Mouse (Mus musculus): ENCODE data around the gene Hoxa4. TPM values are rescaled to one million over a fixed set of nuclear protein-coding genes. Genes with fewer than 3 reads are reported as not detected.
A peak's percentile ranks its signal among the peaks of the same experiment; 100 is the strongest.

Hoxa4 gene
- polyA plus RNA-seq, 1 experiment from 2014 or later: 1.6 TPM

GRCm38 (mm10) chr6:52186500-52186899 lies 5.1 kb downstream of the Hoxa4 start:
- Histone ChIP-seq H3K4me2 (ENCODE audit: low read depth, low read length) (no peak overlapping the region), H3K4me3 (ENCODE audit: low read depth, low read length) (no peak overlapping the region), H3K27ac (ENCODE audit: low read depth, low read length) (no peak overlapping the region), H3K9me3 (ENCODE audit: control insufficient read depth, low read length) (no peaks in the 10 kb centered on the region), H3K9ac (replicated peaks; ENCODE audit: low read depth, low read length) (no peak overlapping the region), H3K27me3 (ENCODE audit: control insufficient read depth, insufficient read depth, low read length) (no peaks in the 10 kb centered on the region), H3K4me1 (ENCODE audit: control insufficient read depth, insufficient read depth, low read length) (peaks cover 67% of the 10 kb centered on the region), H3K36me3 (ENCODE audit: control insufficient read depth, insufficient read depth, low read length) (peaks cover 16% of the 10 kb centered on the region; the same call in 1 of the 2 replicates)
- no peak for ATAC-seq (ENCODE audit: low read depth)
- WGBS: 27% methylated on average over 1 of the region's 1 CpGs

DNA sequence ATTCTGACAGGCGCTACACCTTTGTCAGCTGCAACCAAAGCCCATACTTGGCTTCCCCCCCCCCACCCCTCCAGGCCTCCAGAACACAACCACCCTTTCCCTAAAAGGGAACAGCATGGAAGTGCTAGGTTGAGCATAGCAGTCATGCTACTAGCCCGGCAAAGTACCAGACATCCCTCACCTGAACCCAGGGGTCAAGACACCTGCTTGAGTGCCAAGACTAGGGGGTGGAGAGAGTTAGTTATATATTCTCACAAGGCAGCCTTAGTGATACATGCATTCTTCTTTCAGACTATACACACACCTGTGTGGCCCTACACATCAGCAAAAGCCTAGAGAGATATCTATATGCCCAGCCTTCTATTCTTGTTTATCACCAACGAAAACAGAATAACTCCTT lies 5.7 kb downstream of the Hoxa4 start:
- H3K4me1 ChIP-seq (ENCODE audit: control insufficient read depth, insufficient read depth, low read length): peaks cover 63% of the 10 kb centered on the region
- H3K27ac ChIP-seq (ENCODE audit: low read depth, low read length): no peak overlapping the region
- no peak overlapping the region for H3K4me2 ChIP-seq (ENCODE audit: low read depth, low read length)
- H3K27me3 ChIP-seq (ENCODE audit: control insufficient read depth, insufficient read depth, low read length): no peaks in the 10 kb centered on the region
- H3K9ac ChIP-seq (replicated peaks; ENCODE audit: low read depth, low read length): no peak overlapping the region
- H3K9me3 ChIP-seq (ENCODE audit: control insufficient read depth, low read length): no peaks in the 10 kb centered on the region
- ATAC-seq (ENCODE audit: low read depth): no peak
- no peak overlapping the region for H3K4me3 ChIP-seq (ENCODE audit: low read depth, low read length)
- WGBS: 16% methylated on average over 3 of the region's 3 CpGs
- peaks cover 20% of the 10 kb centered on the region; the same call in 1 of the 2 replicates for H3K36me3 ChIP-seq (ENCODE audit: control insufficient read depth, insufficient read depth, low read length)

DNA sequence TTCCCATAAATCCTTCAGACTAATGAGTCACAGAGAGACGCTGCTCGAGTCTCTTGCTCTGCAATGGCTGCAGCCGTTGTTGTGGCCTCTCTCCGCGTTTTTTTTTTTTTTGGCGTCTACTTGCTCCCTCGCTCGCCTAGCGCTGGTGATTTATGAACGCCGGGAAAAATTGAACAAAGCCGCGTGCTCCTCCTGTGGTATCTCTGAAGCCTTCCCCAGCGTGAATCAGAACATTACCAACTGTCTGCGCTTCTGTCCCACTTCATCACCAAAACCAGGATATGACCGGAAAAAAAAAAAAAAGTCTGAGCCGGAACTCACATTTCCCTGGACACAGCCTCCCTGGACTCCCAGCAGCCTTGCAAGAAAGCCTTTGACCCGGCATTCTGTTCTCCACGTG lies 6.3 kb downstream of the Hoxa4 start:
- Histone ChIP-seq H3K4me2 (ENCODE audit: low read depth, low read length) (peak overlapping the region; percentile 27; the same call in 1 of the 2 replicates), H3K4me3 (ENCODE audit: low read depth, low read length) (no peak overlapping the region), H3K27ac (ENCODE audit: low read depth, low read length) (no peak overlapping the region), H3K4me1 (ENCODE audit: control insufficient read depth, insufficient read depth, low read length) (peaks cover 63% of the 10 kb centered on the region), H3K9ac (replicated peaks; ENCODE audit: low read depth, low read length) (no peak overlapping the region; the same call in 1 of the 2 replicates), H3K27me3 (ENCODE audit: control insufficient read depth, insufficient read depth, low read length) (no peaks in the 10 kb centered on the region), H3K36me3 (ENCODE audit: control insufficient read depth, insufficient read depth, low read length) (peaks cover 20% of the 10 kb centered on the region; the same call in 1 of the 2 replicates), H3K9me3 (ENCODE audit: control insufficient read depth, low read length) (no peaks in the 10 kb centered on the region)
- ATAC-seq (ENCODE audit: low read depth): no peak
- 2% methylated on average over 19 of the region's 19 CpGs for WGBS

GRCm38 (mm10) chr6:52184668-52185067 lies 6.9 kb downstream of the Hoxa4 start:
- Histone ChIP-seq H3K27me3 (ENCODE audit: control insufficient read depth, insufficient read depth, low read length) (no peaks in the 10 kb centered on the region), H3K4me2 (ENCODE audit: low read depth, low read length) (peak overlapping the region; percentile 27; the same call in 1 of the 2 replicates), H3K27ac (ENCODE audit: low read depth, low read length) (0 out of 2 replicates have a peak overlapping the region, but pooled peaks have one; percentile 22), H3K9me3 (ENCODE audit: control insufficient read depth, low read length) (no peaks in the 10 kb centered on the region), H3K4me1 (ENCODE audit: control insufficient read depth, insufficient read depth, low read length) (peaks cover 63% of the 10 kb centered on the region), H3K36me3 (ENCODE audit: control insufficient read depth, insufficient read depth, low read length) (peaks cover 16% of the 10 kb centered on the region; the same call in 1 of the 2 replicates), H3K4me3 (ENCODE audit: low read depth, low read length) (no peak overlapping the region), H3K9ac (replicated peaks; ENCODE audit: low read depth, low read length) (0 out of 2 replicates have a peak overlapping the region, but pooled peaks have one; percentile 11)
- WGBS: 9% methylated on average over 6 of the region's 6 CpGs
- ATAC-seq (ENCODE audit: low read depth): no peak

- no peak overlapping the region for H3K4me2 ChIP-seq (ENCODE audit: low read depth, low read length)
- 15% methylated on average over 10 of the region's 10 CpGs for WGBS
- no peak overlapping the region for H3K4me3 ChIP-seq (ENCODE audit: low read depth, low read length)
- H3K9me3 ChIP-seq (ENCODE audit: control insufficient read depth, low read length): no peaks in the 10 kb centered on the region
- peak overlapping the region; percentile 44 for H3K27ac ChIP-seq (ENCODE audit: low read depth, low read length)
- no peak overlapping the region for H3K9ac ChIP-seq (replicated peaks; ENCODE audit: low read depth, low read length)
- no peaks in the 10 kb centered on the region for H3K27me3 ChIP-seq (ENCODE audit: control insufficient read depth, insufficient read depth, low read length)
- peaks cover 64% of the 10 kb centered on the region for H3K4me1 ChIP-seq (ENCODE audit: control insufficient read depth, insufficient read depth, low read length)
- no peak for ATAC-seq (ENCODE audit: low read depth)
- H3K36me3 ChIP-seq (ENCODE audit: control insufficient read depth, insufficient read depth, low read length): peaks cover 8% of the 10 kb centered on the region; the same call in 1 of the 2 replicates
Observed at GRCm38 (mm10) chr6:52183311-52184080, 8.1 kb downstream of the Hoxa4 start.

DNA sequence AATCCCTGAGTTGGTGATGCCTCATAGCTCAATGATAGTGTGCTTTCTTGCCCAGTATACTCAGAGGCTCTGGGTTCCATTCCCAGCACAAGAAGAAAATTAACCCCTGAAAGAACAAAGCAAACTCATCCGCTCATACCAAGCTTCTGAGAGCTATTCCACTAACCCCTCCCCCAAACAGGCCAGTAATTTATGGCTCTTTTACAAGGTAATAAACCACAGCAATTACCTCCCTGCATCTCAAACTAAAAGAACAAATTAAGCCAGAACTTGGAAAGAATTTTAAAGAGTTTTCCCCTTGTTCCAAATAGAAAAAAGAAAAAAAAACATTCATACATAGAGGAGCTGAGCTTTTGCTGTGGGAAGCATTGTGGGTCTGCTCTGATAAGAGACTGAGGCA lies 8.8 kb downstream of the Hoxa4 start:
- whole genome bisulfite sequencing: 19% methylated on average over 1 of the region's 1 CpGs
- peak overlapping the region; percentile 44; the same call in 1 of the 2 replicates for H3K27ac ChIP-seq (ENCODE audit: low read depth, low read length)
- no peaks in the 10 kb centered on the region for H3K27me3 ChIP-seq (ENCODE audit: control insufficient read depth, insufficient read depth, low read length)
- peaks cover 8% of the 10 kb centered on the region; the same call in 1 of the 2 replicates for H3K36me3 ChIP-seq (ENCODE audit: control insufficient read depth, insufficient read depth, low read length)
- H3K4me3 ChIP-seq (ENCODE audit: low read depth, low read length): no peak overlapping the region
- H3K4me1 ChIP-seq (ENCODE audit: control insufficient read depth, insufficient read depth, low read length): peaks cover 64% of the 10 kb centered on the region
- H3K9me3 ChIP-seq (ENCODE audit: control insufficient read depth, low read length): no peaks in the 10 kb centered on the region
- no peak for ATAC-seq (ENCODE audit: low read depth)
- H3K9ac ChIP-seq (replicated peaks; ENCODE audit: low read depth, low read length): no peak overlapping the region
- H3K4me2 ChIP-seq (ENCODE audit: low read depth, low read length): no peak overlapping the region

GRCm38 (mm10) chr6:52182030-52182429 lies 9.5 kb downstream of the Hoxa4 start:
- H3K4me3 ChIP-seq (ENCODE audit: low read depth, low read length): no peak overlapping the region
- H3K4me2 ChIP-seq (ENCODE audit: low read depth, low read length): no peak overlapping the region
- ATAC-seq (ENCODE audit: low read depth): no peak
- peaks cover 8% of the 10 kb centered on the region; the same call in 1 of the 2 replicates for H3K36me3 ChIP-seq (ENCODE audit: control insufficient read depth, insufficient read depth, low read length)
- H3K4me1 ChIP-seq (ENCODE audit: control insufficient read depth, insufficient read depth, low read length): peaks cover 68% of the 10 kb centered on the region
- H3K27ac ChIP-seq (ENCODE audit: low read depth, low read length): no peak overlapping the region
- 36% methylated on average over 2 of the region's 2 CpGs for WGBS
- H3K9ac ChIP-seq (replicated peaks; ENCODE audit: low read depth, low read length): no peak overlapping the region
- H3K27me3 ChIP-seq (ENCODE audit: control insufficient read depth, insufficient read depth, low read length): no peaks in the 10 kb centered on the region
- H3K9me3 ChIP-seq (ENCODE audit: control insufficient read depth, low read length): no peaks in the 10 kb centered on the region

DNA sequence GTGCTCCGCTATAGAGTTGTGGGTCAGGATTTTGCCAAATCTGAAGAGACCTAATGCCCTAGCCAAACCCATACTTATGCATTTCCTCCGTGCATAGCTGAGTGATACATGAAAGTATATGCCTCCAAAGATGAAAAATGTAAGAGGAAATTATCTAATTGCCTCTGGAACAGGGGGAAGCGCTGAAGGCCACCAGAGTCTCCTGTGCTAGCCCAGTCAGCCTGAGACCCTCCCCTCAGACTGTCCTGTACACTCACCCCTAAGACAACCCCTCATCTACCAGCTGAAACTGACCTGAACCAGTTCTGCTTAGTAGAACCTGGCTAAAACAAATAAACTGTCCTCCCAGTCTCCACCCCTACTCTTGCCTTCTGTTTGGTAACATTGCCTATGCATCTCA lies 10.8 kb downstream of the Hoxa4 start:
- Histone ChIP-seq H3K4me3 (ENCODE audit: low read depth, low read length) (peak overlapping the region; percentile 38; the same call in 1 of the 2 replicates), H3K36me3 (ENCODE audit: control insufficient read depth, insufficient read depth, low read length) (peaks cover 8% of the 10 kb centered on the region; the same call in 1 of the 2 replicates), H3K9ac (replicated peaks; ENCODE audit: low read depth, low read length) (peak overlapping the region; percentile 76; the same call in 1 of the 2 replicates), H3K27me3 (ENCODE audit: control insufficient read depth, insufficient read depth, low read length) (no peaks in the 10 kb centered on the region), H3K4me2 (ENCODE audit: low read depth, low read length) (peak overlapping the region; percentile 90), H3K9me3 (ENCODE audit: control insufficient read depth, low read length) (no peaks in the 10 kb centered on the region), H3K27ac (ENCODE audit: low read depth, low read length) (peak overlapping the region; percentile 87), H3K4me1 (ENCODE audit: control insufficient read depth, insufficient read depth, low read length) (peaks cover 75% of the 10 kb centered on the region)
- 18% methylated on average over 3 of the region's 3 CpGs for WGBS
- ATAC-seq (ENCODE audit: low read depth): no peak

DNA sequence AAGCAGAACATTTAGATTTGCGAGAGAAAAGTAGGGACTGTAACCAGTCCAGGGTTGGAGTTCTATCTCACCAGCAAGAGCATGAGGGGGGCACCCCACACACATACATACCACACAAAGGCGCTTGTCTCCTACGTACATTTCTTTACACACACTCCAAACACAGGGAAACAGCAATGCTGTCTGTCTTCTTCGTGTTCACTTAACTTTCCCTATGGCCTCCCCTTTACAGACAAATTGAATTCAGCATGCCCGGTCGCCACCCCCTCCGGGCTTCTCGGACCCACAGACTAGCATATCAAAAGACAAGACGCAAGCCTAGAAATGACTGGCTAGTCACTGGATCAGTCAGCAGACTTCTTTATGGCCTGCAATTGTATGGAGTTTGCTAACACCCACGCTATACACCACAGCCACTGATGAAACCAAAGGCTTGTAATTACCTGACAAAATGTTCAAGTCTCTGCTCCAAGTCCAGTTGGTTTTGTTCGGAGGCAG lies 11.3 kb downstream of the Hoxa4 start:
- Histone ChIP-seq H3K36me3 (ENCODE audit: control insufficient read depth, insufficient read depth, low read length) (peaks cover 8% of the 10 kb centered on the region; the same call in 1 of the 2 replicates), H3K4me1 (ENCODE audit: control insufficient read depth, insufficient read depth, low read length) (peaks cover 75% of the 10 kb centered on the region), H3K27me3 (ENCODE audit: control insufficient read depth, insufficient read depth, low read length) (no peaks in the 10 kb centered on the region), H3K9me3 (ENCODE audit: control insufficient read depth, low read length) (no peaks in the 10 kb centered on the region), H3K27ac (ENCODE audit: low read depth, low read length) (peak overlapping the region; percentile 87), H3K4me2 (ENCODE audit: low read depth, low read length) (peak overlapping the region; percentile 90), H3K4me3 (ENCODE audit: low read depth, low read length) (peak overlapping the region; percentile 38), H3K9ac (replicated peaks; ENCODE audit: low read depth, low read length) (peak overlapping the region; percentile 76)
- 8% methylated on average over 11 of the region's 11 CpGs for WGBS
- ATAC-seq (ENCODE audit: low read depth): no peak

Data from neural tube, embryonic 14.5 days (tissue).